Mouse (Mus musculus) C2C12 (cell line): Measurements from ENCODE around the gene Rabgap1l.

Source experiments
- CTCF ChIP-seq: IDR thresholded peaks from one replicate; pipeline ENCODE4 v1.5.1; 2011; ENCODE audit not compliant: control insufficient read depth, insufficient read depth, insufficient read length
- FOSL1 ChIP-seq: IDR thresholded peaks from one replicate; pipeline ENCODE4 v1.8.0; 2011; ENCODE audit warnings: mild to moderate bottlenecking, low read length; ENCODE audit not compliant: poor library complexity, insufficient read depth, severe bottlenecking
- MAX ChIP-seq: IDR thresholded peaks from one replicate; pipeline ENCODE4 v1.6.1; 2011; ENCODE audit warnings: mild to moderate bottlenecking, control low read depth
- MYOD1 ChIP-seq: IDR thresholded peaks from one replicate; pipeline ENCODE4 v1.6.1; 2011; ENCODE audit warnings: low read depth; ENCODE audit not compliant: control insufficient read depth, insufficient read length
- MYOG ChIP-seq: IDR thresholded peaks from one replicate; pipeline ENCODE4 v1.6.1; 2011; ENCODE audit not compliant: control insufficient read depth, insufficient read length; ENCODE audit errors: extremely low read depth
- USF1 ChIP-seq: IDR thresholded peaks from one replicate; pipeline ENCODE4 v1.6.1; 2011; ENCODE audit warnings: low read depth, mild to moderate bottlenecking, control low read depth, moderate library complexity

DNA sequence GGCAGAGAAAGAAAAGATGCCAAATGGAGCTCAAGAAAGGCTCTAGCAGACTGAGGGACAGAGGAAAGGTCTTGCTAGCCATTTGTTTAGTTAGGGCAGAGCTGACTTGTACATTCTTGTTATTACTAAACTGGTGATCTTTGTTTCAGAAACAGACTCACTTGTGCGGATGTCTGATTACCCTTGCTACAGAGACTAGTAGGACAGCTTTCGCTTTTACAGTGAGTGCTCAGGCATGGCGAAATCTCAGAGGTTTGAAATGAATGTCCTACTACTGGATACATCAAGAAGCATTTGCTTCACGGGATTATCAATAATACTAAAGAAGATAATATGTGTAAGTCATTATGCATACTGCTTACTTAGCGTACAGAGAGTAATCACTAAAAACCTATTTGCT, 548.3 kb downstream of the Rabgap1l start:
- no peak for TF ChIP-seq MAX
- no peak for TF ChIP-seq CTCF
- no peak for TF ChIP-seq USF1
- TF ChIP-seq MYOD1, result no peak
- no peak for TF ChIP-seq FOSL1
- no peak for TF ChIP-seq MYOG
